Mouse (Mus musculus) neutrophil, adult 59 days (primary cell): Measurements from ENCODE around the gene Gm20865. TPM values are rescaled to one million over a fixed set of nuclear protein-coding genes. Genes with fewer than 3 reads are reported as not detected.

Experiments used
- total RNA-seq, 2 experiments: library from RNA; stranded (reverse); gene quantifications; 1 replicate in 1 of 2; 2 replicates in 1 of 2; pipeline ENCODE4 v1.2.4; 2023

Gm20865 gene
- total RNA-seq = not detected

GRCm38 (mm10) chrY:21241275-21241674 is at the start of gene Gm20865:
Gene Gm20865 (plus strand): TSS chrY:21241575.

Other genes starting within 250 kb of the Gm20865 start
- gene Gm29866, start 247.9 kb upstream of the Gm20865 start, total RNA-seq = not detected
- not detected for gene Gm20909, start 77.0 kb upstream of the Gm20865 start, total RNA-seq